Mouse (Mus musculus) intestine, postnatal 0 days (tissue): ENCODE measurements around the gene Blvrb. TPM values are rescaled to one million over a fixed set of nuclear protein-coding genes. Genes with fewer than 3 reads are reported as not detected.

ENCODE experiments used
- ATAC-seq: fragments of 200-750 bp; cut with Nextera tagmentation; 2 replicates; pipeline ENCODE4 v1.8.0; 2017; ENCODE audit warnings: mild to moderate bottlenecking, moderate TSS enrichment, moderate library complexity
- H3K27ac ChIP-seq: fragments of 300-500 bp; sonication (generic); 2 replicates; pipeline ENCODE4 v1.5.1; 2014; ENCODE audit warnings: mild to moderate bottlenecking, low read depth, low read length, moderate library complexity
- H3K27me3 ChIP-seq: fragments of 300-500 bp; sonication (generic); replicated peaks from 2 replicates; pipeline ENCODE4 v1.6.1; 2014; ENCODE audit warnings: low read length, mixed read lengths; ENCODE audit not compliant: control insufficient read depth, insufficient read depth
- H3K36me3 ChIP-seq: fragments of 300-500 bp; sonication (generic); 2 replicates; pipeline ENCODE4 v1.6.1; 2014; ENCODE audit warnings: mild to moderate bottlenecking, moderate library complexity; ENCODE audit not compliant: control insufficient read depth, insufficient read depth
- H3K4me1 ChIP-seq: fragments of 300-500 bp; sonication (generic); replicated peaks from 2 replicates; pipeline ENCODE4 v1.6.1; 2014; ENCODE audit warnings: antibody characterized with exemption, low read length, mixed read lengths; ENCODE audit not compliant: control insufficient read depth, insufficient read depth
- H3K4me2 ChIP-seq: fragments of 300-500 bp; sonication (generic); replicated peaks from 2 replicates; pipeline ENCODE4 v1.6.1; 2014; ENCODE audit warnings: low read depth, mild to moderate bottlenecking, moderate library complexity
- H3K4me3 ChIP-seq: fragments of 300-500 bp; sonication (generic); 2 replicates; pipeline ENCODE4 v1.5.1; 2014; ENCODE audit warnings: low read depth, low read length
- H3K9ac ChIP-seq: fragments of 300-500 bp; sonication (generic); 2 replicates; pipeline ENCODE4 v1.6.1; 2014; ENCODE audit warnings: mild to moderate bottlenecking, low read depth, low read length
- H3K9me3 ChIP-seq: fragments of 300-500 bp; sonication (generic); 2 replicates; pipeline ENCODE4 v1.6.1; 2016; ENCODE audit warnings: mixed run types; ENCODE audit not compliant: control insufficient read depth
- CTCF ChIP-seq: sonication (generic); IDR thresholded peaks from 2 replicates; pipeline ENCODE4 v1.5.1; 2016; ENCODE audit warnings: low read depth, mild to moderate bottlenecking, control low read depth, antibody characterized with exemption, moderate library complexity
- WGBS: fragments of 180-500 bp; shearing (Covaris S2); extraction: QIAGEN DNeasy Blood & Tissue Kit; methylation state at CpG from one replicate; pipeline ENCODE4 v1.1.7; 2014; 5-methylcytosine and 5-hydroxymethylcytosine counted together
- polyA plus RNA-seq: library from polyadenylated mRNA; unstranded; fragments of >200 nt; fragmentation: Nextera tagmentation; extraction: Ambion mirVana; gene quantifications from 2 replicates; pipeline ENCODE4 v1.2.1, GENCODE M21; 2015

Blvrb gene
- polyA plus RNA-seq, 1 experiment from 2014 or later = 60.4 TPM

GRCm38 (mm10) chr7:27454461-27455121 is 6.8 kb downstream of the Blvrb start:
- no peak overlapping the region for H3K4me3 ChIP-seq
- no peak for TF ChIP-seq CTCF
- no peak for ATAC-seq
- H3K27ac ChIP-seq = no peak overlapping the region
- WGBS = 73% methylated on average over 10 of the region's 10 CpGs
- H3K9me3 ChIP-seq = no peaks in the 10 kb centered on the region
- H3K36me3 ChIP-seq = no peaks in the 10 kb centered on the region; the same call in 1 of the 2 replicates
- H3K4me2 ChIP-seq = no peak overlapping the region
- no peaks in the 10 kb centered on the region for H3K27me3 ChIP-seq
- H3K9ac ChIP-seq = no peak overlapping the region
- H3K4me1 ChIP-seq = no peaks in the 10 kb centered on the region

GRCm38 (mm10) chr7:27455273-27455672 is 7.5 kb downstream of the Blvrb start:
- no peak overlapping the region for H3K9ac ChIP-seq
- WGBS = 89% methylated on average over 3 of the region's 3 CpGs
- TF ChIP-seq CTCF = no peak

GRCm38 (mm10) chr7:27458614-27459013 is 10.8 kb downstream of the Blvrb start:
- WGBS = 91% methylated on average over 4 of the region's 4 CpGs
- H3K4me3 ChIP-seq = no peak overlapping the region
- H3K4me2 ChIP-seq = no peak overlapping the region
- no peak for TF ChIP-seq CTCF
- H3K27ac ChIP-seq = no peak overlapping the region
- H3K27me3 ChIP-seq = no peaks in the 10 kb centered on the region
- no peak overlapping the region for H3K9ac ChIP-seq
- H3K4me1 ChIP-seq = no peaks in the 10 kb centered on the region
- ATAC-seq = no peak
- H3K36me3 ChIP-seq = peaks cover 4% of the 10 kb centered on the region; the same call in 1 of the 2 replicates
- no peaks in the 10 kb centered on the region for H3K9me3 ChIP-seq

More at GRCm38 (mm10) chr7:27455273-27455672, 7.5 kb downstream of the Blvrb start:
- no peaks in the 10 kb centered on the region for H3K27me3 ChIP-seq
- no peak for ATAC-seq
- H3K36me3 ChIP-seq = no peaks in the 10 kb centered on the region; the same call in 1 of the 2 replicates
- H3K9me3 ChIP-seq = no peaks in the 10 kb centered on the region
- H3K27ac ChIP-seq = no peak overlapping the region
- H3K4me2 ChIP-seq = no peak overlapping the region
- no peak overlapping the region for H3K4me3 ChIP-seq
- no peaks in the 10 kb centered on the region for H3K4me1 ChIP-seq

- H3K9ac ChIP-seq = no peak overlapping the region
- H3K27me3 ChIP-seq = no peaks in the 10 kb centered on the region
- ATAC-seq = no peak
- H3K36me3 ChIP-seq = peaks cover 4% of the 10 kb centered on the region; the same call in 1 of the 2 replicates
- H3K4me1 ChIP-seq = no peaks in the 10 kb centered on the region
- H3K4me2 ChIP-seq = no peak overlapping the region
- no peak for TF ChIP-seq CTCF
- WGBS = 83% methylated on average over 5 of the region's 5 CpGs
- no peaks in the 10 kb centered on the region for H3K9me3 ChIP-seq
- no peak overlapping the region for H3K27ac ChIP-seq
- H3K4me3 ChIP-seq = no peak overlapping the region
Measured at GRCm38 (mm10) chr7:27459640-27460039, 11.9 kb downstream of the Blvrb start.

- no peak overlapping the region for H3K4me3 ChIP-seq
- H3K36me3 ChIP-seq = peaks cover 4% of the 10 kb centered on the region; the same call in 1 of the 2 replicates
- 80% methylated on average over 6 of the region's 6 CpGs for WGBS
- no peaks in the 10 kb centered on the region for H3K4me1 ChIP-seq
- H3K9me3 ChIP-seq = no peaks in the 10 kb centered on the region
- TF ChIP-seq CTCF = no peak
- no peak for ATAC-seq
- H3K27me3 ChIP-seq = no peaks in the 10 kb centered on the region
- no peak overlapping the region for H3K4me2 ChIP-seq
- H3K27ac ChIP-seq = no peak overlapping the region
- H3K9ac ChIP-seq = no peak overlapping the region
Measured at GRCm38 (mm10) chr7:27460477-27460876, 12.7 kb downstream of the Blvrb start.

GRCm38 (mm10) chr7:27467648-27468047 is 19.9 kb downstream of the Blvrb start:
- no peak for ATAC-seq
- no peak overlapping the region for H3K4me2 ChIP-seq
- no peak overlapping the region for H3K4me3 ChIP-seq
- 40% methylated on average over 4 of the region's 4 CpGs for WGBS
- H3K4me1 ChIP-seq = no peaks in the 10 kb centered on the region
- no peak overlapping the region for H3K9ac ChIP-seq
- H3K27ac ChIP-seq = no peak overlapping the region
- peaks cover 3% of the 10 kb centered on the region; the same call in 1 of the 2 replicates for H3K36me3 ChIP-seq
- no peaks in the 10 kb centered on the region for H3K27me3 ChIP-seq
- peak; percentile 27 for TF ChIP-seq CTCF
- H3K9me3 ChIP-seq = no peaks in the 10 kb centered on the region
